Mouse (Mus musculus): Measurements from ENCODE around the gene Mat2a.
"Not testable (repeated sequence)": the region's sequence is repeated elsewhere in the genome, so short reads cannot be mapped to it uniquely, and the experiment has no call there.

Mat2a gene

DNA sequence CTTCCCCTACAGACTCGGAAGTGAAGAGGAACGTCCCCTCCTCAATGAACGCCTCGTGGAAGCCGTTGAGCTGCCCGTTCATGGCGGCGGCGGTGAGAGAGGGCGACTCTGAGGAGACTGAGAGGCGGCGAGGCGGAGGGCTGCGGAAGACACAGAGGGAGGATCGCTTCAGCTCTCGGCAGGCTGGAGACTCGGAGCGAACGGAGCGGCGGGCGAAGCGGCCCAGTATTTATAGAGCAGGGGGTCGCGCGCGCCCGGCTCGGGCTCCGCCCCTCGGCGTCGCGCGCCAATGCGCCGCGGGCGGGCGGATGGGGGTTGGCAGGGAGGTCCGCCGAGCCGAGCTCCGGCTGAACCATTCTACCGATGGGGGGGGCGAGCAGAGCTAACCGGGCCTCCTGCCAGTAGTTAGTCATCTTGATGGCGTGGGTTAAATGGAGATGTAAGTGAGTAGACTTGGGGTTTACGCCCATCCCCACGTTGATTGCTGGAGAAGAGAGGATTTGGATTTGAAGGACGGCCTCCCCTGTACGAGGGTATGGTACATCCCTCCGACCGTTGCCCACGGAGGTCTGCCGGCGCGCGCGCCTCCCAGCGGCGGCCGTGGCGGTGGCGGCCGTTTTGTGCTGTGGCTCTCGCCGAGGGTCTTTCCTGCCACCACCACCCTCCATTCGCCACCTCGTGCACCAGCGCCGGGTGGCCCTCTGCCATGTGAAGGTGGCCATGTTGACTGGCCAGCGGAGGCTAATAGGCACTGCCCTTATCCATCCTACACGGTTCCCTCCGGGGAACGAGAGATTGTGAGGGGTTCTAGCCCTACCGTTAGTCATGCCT, at the start of gene Mat2a:
TSS of gene Mat2a (minus strand) at position 204 of the 831 bp plus-strand sequence.
- DNase-seq (ENCODE audit: extremely low spot score): peak; percentile 97

DNA sequence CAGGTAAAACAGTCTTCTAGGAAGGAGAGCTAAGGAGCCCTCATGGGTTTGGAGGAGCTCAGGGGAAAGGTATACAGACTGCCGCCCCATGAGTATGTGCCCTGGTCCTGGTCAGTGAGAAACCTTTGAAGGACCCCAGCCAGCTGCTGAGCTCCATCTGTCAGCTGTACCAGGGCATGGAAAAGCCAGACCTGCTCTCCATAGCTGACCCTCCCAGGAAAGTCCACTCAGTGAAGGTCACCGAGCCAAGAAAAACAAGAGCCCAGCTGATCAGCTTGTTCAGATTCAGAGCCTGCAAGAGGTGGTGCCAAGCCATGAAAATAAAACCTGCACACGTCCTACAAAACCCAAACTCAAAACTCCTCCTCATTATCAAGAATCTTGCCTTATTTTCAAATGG, 49.5 kb upstream of the Mat2a start:
- no peak for DNase-seq (ENCODE audit: extremely low spot score)

DNA sequence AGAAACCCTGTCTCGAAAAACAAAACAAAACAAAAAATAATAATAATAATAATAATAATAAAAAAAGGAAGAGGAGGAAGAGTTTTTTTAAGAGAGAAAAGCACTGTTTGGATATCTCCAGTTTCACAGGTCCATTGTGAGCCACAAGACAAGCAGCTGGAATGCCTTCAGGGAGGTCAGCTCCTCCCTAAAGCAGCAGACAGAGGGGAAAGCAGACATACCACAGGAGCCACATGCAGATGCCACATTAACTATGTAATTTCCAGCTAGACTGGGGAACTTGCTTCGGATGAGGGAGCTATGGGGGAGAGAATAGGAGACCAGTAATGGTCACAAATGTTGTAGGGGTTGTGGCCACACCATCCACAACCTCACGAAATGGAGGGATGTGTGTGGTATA, 47.9 kb upstream of the Mat2a start:
- DNase-seq (ENCODE audit: extremely low spot score): no peak

DNA sequence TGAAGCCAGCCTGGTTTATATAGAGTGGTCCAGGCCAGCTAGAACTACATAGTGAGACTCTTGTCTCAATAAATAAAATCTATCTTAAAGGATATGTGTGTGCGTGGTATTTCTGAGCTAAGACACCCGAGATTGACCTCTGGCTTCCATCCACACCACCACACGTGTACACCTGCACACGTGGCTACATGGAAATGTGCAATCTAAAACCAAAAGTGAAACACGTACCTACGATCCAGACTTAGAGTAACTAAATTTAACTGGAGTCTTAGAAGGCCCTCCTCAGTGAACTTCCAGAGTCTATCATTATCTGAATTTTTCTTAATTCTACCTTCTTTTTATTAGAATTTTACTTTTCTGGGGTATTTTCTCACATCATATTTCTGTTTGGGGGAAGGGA, 46.9 kb upstream of the Mat2a start:
- no peak for DNase-seq (ENCODE audit: extremely low spot score)

DNA sequence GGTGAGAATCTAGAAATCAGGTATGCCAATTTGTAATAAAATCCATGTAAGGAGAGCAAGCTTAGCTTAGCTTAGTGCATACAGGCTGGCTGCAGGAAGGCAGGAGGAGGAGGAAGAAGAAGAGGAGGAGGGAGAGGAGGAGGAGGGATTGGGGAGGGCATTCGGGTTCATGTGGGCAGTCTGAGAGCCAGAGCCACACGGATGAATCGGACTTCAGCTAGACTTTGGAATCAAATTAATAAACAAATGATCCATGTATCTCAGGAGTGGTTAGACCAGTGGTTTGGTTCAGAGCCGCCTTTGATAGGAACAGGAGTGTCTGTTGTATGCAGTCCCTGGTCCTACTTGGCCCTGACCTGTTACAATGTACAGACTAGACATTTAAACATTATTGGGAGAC, 45.5 kb upstream of the Mat2a start:
- no peak for DNase-seq (ENCODE audit: extremely low spot score)

DNA sequence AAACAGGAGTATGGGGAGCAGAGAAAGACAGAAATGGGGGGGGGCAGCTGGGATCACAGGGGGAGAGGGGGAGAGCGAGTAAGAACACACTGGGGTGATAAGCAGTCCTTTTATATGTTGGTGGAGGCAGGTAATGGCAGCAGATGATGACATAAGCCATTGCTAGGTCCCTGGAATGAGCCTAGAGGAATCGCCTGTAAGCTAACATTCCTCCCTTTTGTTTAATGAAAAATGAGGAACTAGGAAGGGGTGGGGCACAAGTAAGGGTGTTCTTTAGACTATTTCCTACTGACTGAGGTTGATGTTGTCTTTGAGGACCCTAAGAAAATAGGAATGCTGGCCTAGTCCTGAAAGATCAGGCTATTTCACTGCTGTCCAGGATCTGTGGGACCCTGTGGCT, 42.8 kb upstream of the Mat2a start:
- no peak for DNase-seq (ENCODE audit: extremely low spot score)

DNA sequence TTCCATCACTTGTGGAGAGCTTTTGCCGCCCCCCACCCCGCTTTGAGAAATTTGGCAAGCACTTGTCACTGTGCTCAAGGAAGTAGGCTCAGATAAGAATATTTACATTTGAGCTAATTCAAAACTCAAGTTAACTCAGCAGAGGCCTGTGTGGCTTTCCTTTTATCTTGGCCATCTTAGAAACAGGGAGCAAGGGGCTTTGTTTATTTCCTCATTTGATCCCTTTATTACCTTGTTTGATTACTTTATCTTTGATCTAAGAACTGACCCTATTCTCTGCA, 41.0 kb upstream of the Mat2a start:
- DNase-seq (ENCODE audit: extremely low spot score): no peak

DNA sequence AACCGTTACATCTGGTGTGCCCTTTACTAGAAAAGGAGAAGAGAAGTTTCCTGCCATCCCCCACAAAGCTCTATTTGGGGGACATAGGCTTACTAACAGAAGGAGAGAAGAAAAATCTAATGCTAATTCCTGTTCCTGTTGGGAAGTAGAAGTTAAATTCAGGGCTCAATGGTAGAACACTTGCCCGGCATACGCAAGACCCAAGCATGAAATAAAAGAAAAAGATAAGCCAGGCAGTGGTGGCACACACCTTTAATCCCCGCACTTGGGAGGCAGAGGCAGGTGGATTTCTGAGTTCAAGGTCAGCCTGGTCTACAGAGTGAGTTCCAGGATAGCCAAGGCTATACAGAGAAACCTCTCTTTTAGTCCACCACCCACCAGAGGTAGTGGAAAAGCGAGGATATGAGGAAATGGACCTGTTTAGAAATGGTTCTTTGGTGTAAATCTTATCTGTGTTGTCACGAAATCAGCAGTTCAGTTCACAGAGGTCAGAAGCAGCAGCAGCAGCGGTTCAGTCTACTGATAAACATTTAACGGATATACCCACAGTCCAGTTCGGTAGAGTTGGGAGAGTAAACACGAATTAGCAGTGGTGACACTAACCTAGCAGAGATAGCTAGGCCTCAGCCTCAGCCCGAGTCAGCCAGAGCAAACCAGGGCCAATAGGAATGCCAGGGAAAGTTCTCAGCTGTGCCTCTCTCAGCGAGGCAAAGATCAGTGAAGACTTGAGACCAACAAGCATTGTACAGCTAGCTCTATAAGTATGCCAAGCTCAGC, 40.5 kb upstream of the Mat2a start:
- DNase-seq (ENCODE audit: extremely low spot score): no peak

DNA sequence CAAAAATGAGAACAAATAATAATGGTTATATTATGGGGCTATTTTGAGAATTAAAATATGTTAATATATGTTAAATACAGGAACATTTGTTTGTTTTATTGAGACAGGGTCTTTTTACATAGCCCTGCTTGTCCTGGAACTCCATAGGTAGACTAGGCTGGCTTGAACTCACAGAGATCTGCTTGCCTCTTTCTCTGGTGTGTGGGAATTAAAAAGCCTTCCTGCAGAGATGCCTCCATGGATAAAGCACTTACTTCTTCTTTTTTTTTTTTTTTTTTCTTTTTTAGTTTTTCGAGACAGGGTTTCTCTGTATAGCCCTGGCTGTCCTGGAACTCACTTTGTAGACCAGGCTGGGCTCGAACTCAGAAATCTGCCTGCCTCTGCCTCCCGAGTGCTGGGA, 39.3 kb upstream of the Mat2a start:
- DNase-seq (ENCODE audit: extremely low spot score): not testable (repeated sequence)

DNA sequence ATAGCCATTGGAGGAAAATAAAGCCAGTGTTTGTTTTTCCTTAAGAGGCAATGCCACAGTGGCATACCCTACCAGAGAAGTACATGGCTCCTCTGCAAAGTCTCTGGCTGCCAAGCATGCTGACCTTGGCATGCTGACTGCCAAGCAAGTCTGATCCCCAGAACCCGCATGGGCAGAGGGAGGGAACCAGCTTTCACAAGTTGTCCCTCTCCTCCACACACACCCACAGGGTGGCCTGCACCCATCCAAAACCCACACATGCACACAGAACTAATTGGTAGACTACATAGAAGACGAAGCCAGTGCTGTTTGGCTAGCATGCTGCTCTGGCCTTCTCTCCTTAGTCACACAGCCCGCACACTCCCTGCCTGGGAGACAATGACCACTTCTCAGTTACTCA, 38.3 kb upstream of the Mat2a start:
- no peak for DNase-seq (ENCODE audit: extremely low spot score)

DNA sequence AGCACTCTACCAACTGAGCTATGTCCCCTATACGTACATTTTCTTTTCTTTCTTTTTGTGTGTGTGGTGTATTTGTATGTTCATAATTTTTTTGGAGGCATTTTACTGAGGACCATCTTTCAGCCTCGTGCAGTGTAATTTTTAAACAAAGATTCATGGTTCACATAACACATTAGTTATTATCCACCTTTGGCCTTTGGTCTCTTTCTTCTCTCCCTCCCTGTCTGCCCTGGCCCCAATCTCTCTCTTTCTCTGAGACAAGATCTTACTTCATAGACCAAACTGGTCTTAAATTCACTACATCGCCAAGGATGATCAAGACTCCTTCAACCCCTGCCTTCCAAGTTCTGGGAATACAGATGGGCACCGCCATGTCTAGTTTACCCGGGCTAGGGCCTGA, 37.5 kb upstream of the Mat2a start:
- no peak for DNase-seq (ENCODE audit: extremely low spot score)

DNA sequence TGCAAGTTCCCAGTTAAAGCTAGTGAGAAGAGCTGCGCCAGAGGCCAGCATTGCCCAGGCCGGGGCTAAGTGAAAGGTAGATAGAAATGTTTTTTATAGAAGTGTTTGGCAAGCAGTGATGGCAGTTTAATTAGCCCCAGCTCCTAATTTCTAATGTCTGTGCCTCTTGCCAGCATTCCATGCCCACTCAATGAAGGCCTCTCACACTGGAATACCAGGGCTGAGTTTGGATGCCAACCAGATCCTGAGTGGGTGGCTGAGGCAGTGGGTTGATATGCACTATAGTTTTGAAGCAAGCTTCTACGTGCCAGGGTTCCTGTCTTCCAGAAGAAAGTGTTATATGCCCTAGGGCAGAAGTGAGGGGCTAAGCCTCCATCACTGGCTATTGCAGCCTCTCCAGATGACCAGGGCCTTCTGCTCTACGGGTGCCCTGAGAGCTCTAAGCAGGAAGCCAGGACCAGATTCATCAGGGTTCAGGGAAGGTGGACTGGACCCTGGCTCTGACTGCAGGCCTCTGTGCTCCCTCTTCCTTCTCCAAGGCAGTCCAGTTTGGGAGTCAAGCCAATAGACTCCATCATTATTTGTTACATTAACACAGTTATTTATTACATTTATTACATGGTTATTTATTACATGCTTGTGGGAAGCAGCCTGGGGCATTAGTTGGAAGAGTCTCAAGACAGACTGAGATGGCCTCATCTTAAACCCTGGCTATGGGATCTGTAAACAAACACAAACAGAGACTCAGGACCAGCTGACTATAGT, 36.0 kb upstream of the Mat2a start:
- DNase-seq (ENCODE audit: extremely low spot score): no peak

DNA sequence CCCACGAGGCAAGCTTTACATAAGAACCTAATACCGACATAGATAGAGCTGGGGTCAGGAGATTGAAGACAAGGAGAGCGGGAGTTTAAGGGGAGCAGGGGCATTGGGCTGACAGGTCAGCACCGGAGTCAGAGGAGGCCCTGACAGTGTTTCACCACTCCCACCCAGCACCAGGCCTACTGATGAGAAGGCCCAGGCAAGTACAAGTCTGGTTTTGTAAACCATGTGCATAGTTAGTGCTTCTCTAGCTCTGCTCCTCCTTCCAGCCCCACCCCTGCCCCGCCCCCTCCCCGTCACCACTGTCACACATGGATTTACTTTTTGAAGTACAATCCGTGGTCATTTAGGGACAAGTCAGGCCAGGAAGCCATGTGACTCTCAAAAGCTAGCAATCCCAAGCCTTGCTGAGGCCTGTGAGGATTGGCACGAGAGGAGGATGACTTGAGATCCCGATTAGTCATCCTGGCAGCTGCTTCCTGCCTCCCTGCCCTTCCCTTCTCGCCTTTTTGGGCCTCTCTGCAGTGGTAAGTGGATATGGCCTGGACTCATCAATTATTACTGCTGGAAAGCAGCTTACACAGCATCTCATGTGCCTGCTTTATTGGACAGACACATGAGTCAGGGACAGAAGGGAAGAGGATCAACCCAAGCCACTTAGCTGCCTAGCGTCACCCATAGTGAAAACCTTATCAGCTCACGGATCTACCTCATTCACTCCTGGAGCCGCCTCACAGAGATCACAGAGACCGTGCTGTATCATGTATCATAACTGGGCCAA, 34.1 kb upstream of the Mat2a start:
- no peak for DNase-seq (ENCODE audit: extremely low spot score)

DNA sequence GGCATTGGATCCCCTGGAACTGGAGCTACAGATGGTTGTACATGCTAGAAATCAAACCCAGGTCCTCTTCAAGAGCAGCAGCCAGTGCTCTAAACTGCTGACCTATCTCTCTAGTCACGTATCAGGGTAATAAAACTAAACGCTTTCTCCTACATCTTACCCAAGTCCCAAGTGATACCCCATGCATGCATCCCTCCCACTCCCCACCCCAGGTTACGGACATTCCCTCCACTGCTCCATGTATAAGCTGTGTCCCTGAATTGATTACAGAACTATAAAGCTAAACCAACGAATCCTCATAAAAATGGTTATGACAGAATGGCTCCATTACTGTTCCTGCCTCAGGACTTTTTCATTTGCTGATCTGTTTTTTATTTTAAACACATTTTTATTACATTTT, 26.8 kb upstream of the Mat2a start:
- DNase-seq (ENCODE audit: extremely low spot score): no peak

DNA sequence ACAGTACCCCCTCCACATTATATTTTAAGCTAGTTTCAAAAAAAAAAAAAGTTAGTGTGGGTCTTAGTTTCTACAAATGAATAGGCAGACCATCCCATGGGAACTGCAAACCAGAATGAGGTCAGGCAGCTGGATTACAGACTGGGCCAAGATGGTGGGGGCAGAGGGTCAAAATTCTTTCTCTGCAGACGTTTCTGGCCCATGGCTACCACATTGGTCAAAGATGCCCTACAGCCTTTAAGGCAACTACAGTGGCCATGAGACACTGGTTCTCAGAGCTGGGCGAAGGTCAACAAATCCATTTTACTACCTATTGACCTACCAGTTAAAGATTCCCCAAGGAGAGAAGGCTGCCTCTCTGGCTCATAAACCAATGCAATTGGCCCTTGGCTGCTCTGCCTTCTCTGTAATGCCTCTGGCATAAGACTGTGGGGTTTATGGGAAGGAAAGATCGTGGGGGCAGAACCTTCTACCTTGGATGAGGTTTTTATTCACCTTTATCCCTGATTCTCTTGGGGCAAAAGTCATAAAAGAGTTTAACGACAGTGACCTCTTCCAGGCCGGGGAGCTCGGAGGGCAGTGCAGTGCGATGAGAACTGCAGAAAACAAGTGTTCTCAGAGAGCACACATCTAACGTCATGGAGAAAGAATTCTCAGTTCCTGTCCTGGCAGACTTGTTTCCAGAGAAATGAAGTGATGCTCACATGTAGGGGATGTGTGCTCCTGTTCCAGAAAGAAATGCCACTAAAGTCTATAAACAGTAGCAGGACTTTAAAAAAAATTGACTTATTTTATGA, 26.2 kb upstream of the Mat2a start:
- no peak for DNase-seq (ENCODE audit: extremely low spot score)

DNA sequence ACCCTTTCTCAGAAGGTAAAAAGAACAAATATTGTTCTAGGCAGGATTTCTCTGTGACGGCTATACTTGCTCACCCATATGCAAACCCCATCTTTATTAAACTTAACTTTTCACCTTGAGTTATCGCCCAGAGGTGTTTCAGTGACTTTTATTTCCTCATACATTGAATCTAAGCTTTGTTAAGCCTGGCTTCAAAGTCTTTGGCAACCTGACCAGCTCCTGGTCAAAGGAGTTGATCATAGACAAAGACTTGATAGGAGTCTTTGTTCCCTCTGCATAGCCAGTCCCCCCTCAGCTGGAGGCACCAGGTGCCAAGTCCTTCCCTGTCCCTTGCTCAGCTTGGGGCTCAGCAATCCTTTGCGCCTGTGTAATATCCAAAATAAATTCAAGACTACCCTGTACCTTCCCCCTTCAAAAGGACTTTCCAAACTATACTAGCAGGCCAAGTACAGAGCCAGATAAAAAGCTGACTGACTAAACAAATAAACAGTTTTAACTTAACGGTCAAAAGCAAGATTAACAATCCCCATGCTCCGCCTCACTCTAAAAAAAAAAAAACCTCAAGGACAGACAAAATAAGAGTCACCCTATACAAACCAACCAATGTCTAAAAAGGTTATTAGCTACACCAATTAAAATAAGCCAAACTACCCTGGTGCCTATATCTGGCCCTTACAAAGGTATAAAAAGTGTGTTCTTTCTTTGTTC, 23.3 kb upstream of the Mat2a start:
- DNase-seq (ENCODE audit: extremely low spot score): not testable (repeated sequence)

DNA sequence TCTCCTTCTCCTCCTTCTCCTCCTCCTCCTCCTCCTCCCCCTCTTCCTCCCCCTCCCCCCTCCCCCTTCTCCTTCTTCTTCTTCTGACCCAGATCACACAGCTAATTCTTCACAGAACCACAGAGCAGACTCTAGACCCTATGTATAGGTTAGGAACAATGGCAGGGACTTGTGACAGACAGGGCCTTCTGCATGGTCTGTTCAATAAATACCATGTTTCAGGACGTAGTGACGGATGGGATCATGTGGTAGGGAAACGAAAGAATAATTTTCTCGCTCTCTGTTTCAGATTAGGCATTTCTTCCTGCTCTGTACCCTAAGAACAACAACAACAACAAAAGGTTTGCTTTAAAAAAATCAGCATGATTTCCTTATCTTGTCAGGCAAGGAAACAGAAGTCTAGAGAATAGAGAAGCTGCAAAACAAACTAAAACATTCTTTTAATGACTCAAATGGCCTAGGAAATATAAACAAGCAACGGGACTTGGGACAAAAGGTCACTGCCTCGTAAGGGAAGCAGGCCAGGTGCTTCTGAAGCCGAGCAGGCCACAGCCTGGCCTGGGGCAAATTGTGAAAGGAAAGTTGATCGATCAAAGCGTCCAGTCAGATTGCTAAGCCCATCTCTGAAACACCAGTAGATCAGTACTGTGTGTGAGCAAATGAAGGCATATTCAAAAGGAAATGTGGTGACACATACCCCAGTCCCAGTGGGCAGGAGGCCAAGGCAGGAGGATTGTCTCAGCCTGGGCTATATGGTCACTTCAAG, 20.9 kb upstream of the Mat2a start:
- DNase-seq (ENCODE audit: extremely low spot score): no peak

DNA sequence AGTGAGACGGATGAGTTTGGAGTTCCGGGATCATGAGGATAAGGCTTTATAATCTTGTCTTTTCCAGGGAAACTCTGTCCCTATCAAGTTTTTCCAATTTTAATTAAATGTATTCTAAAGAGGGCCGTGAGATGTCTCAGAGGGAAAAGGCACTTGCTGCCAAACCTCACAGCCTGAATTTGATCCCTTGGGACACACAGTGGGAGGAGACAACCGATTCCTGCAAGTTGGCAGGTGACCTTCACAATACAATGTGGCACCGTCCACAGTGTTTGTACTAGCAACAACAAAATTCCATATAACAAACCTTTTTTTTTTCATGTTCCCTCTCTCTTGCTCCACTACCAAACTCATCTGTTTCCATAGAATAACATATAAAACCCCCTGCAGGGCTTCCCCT, 19.6 kb upstream of the Mat2a start:
- no peak for DNase-seq (ENCODE audit: extremely low spot score)

DNA sequence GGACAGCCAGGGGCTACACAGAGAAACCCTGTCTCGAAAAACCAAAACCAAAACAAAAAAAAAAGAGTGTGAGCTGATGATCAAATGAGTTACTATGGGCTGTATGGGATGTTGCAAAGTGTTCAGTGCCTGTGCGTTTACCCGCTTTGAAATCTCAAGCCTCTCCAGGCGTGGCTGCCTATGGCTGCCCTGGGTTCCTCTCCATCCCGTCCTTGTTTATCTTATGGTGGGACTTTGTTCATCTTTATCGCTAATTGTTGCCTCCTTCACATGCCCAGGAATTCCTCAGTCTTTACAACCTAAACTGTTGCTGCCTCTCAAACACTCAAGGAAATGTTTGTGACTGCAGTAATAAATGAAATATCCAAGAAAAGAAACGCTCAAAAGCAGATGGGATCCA, 19.1 kb upstream of the Mat2a start:
- DNase-seq (ENCODE audit: extremely low spot score): no peak

DNA sequence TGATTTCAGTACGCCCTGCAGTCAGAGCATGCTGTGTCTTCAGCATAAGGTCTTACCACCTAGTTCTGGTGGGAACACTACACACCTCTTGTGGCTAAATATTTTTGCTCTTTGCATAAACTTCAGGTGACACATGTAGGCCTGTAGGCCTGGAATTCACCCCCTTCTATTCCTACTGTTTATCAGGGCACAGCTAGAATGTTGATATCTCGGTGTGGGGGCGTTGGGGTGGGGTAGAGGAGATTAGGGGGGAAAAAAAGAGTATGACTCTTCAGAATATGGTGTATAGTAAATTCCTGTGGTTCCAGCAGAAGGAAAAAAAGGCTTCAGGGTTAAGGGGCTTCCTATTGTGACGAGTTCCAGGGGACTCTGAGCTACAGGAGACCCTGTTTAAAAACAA, 17.2 kb upstream of the Mat2a start:
- no peak for DNase-seq (ENCODE audit: extremely low spot score)

Measured in embryo, embryonic 9.5 days (tissue).